Mouse (Mus musculus) CH12.LX (cell line): ENCODE measurements around the gene Rbfox1.

Source experiments
- E2F4 ChIP-seq: IDR thresholded peaks from 2 replicates; pipeline ENCODE4 v1.6.1; 2011; ENCODE audit warnings: low read depth, low read length, improper control_type of control experiment; ENCODE audit not compliant: insufficient replicate concordance
- ELF1 ChIP-seq: IDR thresholded peaks from 2 replicates; pipeline ENCODE4 v1.6.1; 2014; ENCODE audit warnings: low read depth, mild to moderate bottlenecking, inconsistent platforms, low read length, improper control_type of control experiment
- MAFK ChIP-seq: IDR thresholded peaks from 2 replicates; pipeline ENCODE4 v1.6.1; 2011; ENCODE audit warnings: low read length, improper control_type of control experiment; ENCODE audit not compliant: insufficient replicate concordance
- ZNF384 ChIP-seq: IDR thresholded peaks from 2 replicates; pipeline ENCODE4 v1.6.1; 2012; ENCODE audit warnings: low read depth, low read length, improper control_type of control experiment, inconsistent platforms

GRCm38 (mm10) chr16:6310744-6311678, 425.9 kb downstream of the Rbfox1 start:
- TF ChIP-seq ZNF384, result no peak
- TF ChIP-seq E2F4, result no peak
- TF ChIP-seq MAFK, result no peak
- TF ChIP-seq ELF1, result no peak
